Mouse (Mus musculus): ENCODE data around the gene Olfr478.
"Not testable (repeated sequence)": the region's sequence is repeated elsewhere in the genome, so short reads cannot be mapped to it uniquely, and the experiment has no call there.

DNA sequence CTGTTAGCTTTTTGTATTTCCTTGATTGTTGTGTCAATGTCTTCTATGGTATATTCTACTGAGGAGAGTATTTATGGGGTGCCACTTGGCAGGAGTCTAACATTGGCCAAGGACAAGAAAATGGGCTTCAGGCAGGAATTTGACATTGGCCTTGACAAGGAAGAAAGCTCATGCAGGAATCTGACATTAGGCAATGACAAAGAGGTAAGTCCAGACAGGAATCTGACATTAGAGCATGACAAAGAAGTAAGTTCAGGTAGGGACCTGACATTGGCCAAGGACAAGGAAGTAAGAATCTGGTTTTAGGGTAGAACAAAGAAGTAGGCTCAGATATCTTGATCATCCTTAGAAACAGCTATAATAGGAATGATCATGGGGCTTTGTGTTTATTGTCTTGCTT, 19.5 kb downstream of the Olfr478 start:
- not testable (repeated sequence) for TF ChIP-seq ZC3H11A (IDR thresholded peaks at IDR 0.05; ENCODE audit: borderline replicate concordance, low read depth, low read length); MAFK (IDR thresholded peaks at IDR 0.05; ENCODE audit: insufficient read depth, low read depth, low read length)

All from ES-E14 (cell line).